Mouse (Mus musculus) urinary bladder, adult 2 months (tissue): ENCODE results near the gene Pcnx. TPM values are rescaled to one million over a fixed set of nuclear protein-coding genes. Genes with fewer than 3 reads are reported as not detected.
A peak's percentile ranks its signal among the peaks of the same experiment; 100 is the strongest.

Experiments used
- DNase-seq: peaks from one replicate; pipeline ENCODE4 v3.0.0; 2022; ENCODE audit warnings: low spot score
- polyA plus RNA-seq: library from polyadenylated mRNA; depleted of rRNA; stranded (reverse); fragments of >200 nt; gene quantifications from 2 replicates; pipeline ENCODE4 v1.2.3, GENCODE M21; 2012

Pcnx gene
- polyA plus RNA-seq, 1 experiment, result 23.3 TPM

DNA sequence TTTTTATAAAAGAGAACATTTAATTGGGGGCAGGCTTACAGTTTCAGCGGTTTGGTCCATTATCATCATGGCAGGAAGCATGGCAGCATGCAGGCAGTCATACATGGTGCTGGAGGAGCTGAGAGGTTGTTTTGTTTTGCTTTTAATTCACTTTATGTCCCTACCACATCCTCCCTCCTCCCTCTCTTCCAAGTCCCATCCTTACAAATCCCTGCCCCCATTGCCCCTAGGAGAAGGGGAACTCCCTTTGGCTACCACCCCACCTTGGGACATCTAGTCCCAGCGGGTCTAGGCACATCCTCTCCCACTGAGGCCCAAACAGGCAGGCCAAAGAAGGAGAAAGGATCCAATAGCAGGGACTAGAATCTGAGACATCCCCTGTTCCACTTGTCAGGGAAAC lies 44.6 kb downstream of the Pcnx start:
- no peak for DNase-seq

DNA sequence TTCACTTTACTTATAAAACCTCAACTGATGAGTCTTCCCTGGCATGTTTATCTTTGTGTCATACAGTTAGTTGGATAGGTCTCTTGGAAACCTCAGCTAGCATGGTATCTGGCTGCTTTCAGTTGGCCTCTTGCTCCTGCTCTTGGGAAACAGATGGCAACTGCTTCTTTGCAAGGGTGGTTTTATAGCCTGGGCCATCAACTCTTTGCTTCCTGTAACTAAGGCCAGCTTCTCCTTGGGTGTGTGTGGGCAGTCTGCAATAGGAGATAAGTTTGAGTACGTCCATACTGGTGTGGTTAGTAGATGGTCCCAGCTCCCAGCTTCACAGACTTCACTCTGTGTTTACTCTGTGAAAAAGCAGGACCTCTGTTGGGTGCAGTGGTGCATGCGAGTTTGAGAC lies 46.0 kb downstream of the Pcnx start:
- DNase-seq, result no peak

DNA sequence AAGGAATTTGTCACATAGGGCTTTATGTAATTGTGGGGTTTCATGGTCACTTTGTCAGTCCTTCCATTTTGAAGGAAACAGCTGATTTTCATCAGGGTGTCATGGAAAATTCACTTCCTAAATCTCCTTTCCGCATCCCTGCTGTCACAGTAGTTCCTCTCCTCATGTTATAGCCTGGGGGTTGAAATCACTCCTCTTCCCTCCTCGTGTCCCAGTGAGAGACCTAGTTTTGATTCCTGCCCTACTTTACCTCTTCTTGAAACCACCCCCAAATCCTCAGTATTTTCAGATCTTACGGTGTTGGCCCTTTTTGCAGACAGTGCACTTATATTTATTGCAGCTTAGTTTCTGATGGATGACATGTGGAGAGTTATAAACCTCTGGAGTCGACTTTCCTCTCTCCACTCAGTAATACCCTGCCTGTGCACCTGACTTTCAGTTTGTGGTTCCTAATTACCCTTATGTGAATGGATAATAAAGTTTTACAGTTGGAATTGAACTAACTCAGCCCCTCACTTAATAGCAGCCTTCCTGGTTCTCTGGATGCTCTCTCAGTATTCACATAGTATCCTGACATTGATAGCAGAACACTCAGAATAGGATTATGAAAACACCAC lies 48.0 kb downstream of the Pcnx start:
- DNase-seq, result no peak

DNA sequence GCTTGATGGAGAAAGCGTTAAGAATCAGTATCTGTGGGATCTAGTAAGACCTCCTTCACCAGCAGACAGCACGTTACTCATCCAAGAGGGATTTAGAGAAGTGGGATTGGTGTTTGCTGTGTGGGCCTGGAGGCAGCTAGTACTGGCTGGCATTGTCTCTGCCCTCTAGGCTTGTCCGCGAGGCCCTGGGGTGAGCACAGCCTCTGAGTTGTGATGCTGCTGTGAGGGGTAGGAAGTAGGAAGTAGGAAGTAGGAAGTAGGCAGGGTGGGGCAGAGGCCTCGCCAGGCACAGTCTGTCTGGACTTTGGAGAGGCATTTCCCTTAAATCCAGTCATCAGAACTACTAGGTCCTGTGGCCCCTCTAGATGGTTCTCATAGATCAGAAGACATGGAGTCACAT lies 50.6 kb downstream of the Pcnx start:
- no peak for DNase-seq

DNA sequence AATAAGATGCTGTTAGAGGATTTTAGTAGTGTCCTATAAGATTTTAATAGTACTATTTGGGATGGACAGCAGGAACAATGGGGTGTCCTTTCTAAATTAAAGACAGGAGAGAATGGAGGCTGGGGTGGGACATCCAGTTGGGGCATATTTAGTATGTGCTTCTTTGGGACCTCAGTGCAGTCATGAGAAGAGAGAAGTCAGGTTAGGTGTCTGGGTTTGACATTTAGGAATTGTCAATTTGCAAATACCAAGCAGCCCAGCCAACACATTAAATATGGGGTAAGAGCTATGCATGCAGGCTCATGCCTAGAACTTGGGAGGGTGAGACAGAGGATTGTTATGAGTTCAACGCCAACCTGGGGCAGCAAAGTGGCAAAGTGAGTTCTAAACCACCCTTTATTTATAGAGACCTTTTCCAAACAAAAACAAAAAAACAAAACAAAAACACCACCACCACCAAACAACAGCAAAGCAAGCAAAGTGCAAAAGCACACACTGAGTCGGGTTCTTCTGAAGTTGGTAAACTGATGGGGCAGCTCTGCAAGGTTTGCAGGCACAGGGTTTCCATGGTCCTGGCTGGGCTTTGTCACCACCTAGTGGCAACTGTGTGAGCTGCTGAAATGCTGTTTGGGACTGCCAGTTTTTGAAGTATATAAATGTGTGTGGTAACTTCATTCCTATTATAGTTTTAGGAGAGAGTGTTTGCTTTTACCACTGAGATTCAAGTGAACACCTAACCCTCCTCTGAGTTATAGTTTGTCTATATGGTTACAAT lies 55.5 kb downstream of the Pcnx start:
- peak; percentile 44 for DNase-seq

DNA sequence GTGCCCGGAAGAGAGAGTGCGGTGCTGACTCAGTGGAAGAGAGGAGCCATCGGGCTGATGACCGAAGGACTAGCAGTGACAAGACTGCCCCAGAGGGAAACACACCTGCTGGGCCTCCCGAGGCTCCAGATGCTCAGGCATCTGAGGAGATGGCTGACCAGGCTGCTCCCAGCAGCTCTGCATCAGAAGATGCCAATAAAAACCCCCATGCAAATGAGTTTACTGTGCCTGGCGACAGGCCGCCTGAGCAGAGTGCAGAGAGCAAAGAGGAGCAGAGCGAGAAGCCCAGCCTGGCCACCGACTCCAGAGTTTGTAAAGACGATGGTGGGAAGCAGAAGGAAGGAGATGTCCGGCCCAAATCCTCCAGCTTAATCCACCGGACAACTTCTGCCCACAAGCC lies 58.5 kb downstream of the Pcnx start:
- DNase-seq, result no peak

DNA sequence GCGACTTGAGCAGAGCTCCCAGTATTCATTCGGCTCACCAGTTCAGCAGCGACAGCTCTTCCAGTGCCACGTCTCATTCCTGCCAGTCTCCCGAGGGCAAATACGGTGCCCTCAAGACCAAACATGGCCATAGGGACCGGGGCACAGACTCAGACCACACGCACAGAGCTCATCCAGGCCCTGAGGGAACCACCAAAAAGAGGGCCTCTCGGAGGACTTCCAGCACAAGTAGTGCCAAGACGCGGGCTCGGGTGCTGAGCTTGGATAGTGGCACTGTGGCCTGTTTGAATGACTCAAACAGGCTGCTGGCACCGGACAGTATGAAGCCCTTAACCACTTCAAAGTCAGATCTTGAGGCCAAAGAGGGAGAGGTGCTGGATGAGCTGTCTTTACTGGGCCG lies 59.1 kb downstream of the Pcnx start:
- DNase-seq, result no peak

DNA sequence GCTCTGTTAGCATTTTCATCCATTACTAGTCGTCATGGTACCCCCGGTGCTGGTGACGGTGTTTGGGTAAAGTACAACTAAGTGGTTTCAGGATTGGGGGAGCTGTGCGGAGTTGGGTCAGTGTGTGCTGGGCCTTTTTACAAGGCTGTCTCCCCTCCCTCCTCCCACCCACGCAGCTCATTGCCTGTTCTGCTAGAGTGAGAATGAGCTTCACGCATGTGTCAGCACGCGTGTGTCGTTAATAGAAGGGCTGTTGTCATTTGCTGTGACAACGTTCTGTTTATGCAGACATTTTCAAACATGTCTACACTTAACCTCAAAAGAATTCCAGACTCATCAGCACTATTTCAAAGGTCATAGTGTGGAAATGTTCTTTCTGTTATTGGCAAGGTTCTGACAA lies 60.2 kb downstream of the Pcnx start:
- DNase-seq, result no peak

DNA sequence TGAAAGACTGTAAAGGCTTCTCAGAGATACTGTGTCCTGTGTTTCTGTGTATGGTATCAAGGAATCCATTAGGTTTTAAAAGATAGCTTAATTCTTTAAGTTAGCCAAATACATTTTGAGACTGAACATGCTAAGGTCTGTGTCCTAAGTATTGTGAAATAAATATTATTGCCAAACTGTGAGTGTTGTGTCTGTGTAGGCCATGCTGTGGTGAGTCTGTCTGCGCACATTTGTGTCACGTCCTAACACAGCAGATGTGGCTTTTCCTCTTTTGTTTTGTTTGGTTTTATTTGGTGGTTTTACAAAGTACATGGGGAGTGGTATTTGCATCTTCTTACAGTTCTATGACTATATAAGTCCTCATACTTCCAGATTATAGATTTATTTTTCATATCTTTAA lies 60.8 kb downstream of the Pcnx start:
- no peak for DNase-seq

DNA sequence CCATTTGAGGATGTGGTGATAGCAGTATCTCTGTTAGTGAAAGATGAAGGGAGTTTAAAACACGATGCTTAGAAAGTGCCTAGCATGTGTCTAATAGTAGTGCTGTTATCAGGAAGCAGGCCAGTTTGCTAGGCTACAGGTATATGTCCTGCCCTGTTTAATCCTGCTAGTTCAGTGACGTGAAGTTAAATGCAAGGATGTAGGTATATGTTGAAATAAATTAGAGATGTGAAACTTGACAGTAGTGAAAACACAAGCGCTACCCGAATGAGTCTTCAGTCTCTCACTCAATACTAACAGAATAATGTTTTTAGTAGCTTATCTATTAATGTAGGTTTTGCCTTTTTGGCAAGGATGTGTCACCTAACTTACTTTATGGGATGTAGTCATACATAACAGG lies 62.0 kb downstream of the Pcnx start:
- no peak for DNase-seq

DNA sequence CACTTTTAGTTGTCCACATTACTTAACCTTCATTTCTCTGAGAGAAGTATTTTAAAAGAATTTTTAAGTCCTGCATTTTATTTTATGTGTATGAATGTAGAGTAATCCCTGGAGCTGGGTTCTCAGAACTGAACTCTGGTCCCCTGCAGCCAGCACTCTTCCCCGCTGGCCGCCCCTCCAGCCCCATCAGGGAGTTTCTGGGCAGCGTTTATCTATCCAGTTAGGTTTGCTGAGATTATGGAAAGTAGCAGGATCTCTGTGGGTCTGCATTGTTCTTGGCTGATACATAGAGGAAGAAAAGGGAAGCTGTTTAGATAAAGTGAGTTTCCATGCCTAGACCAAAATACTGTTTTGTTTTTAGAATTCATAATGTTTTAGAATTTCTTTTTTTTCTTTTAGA lies 63.0 kb downstream of the Pcnx start:
- DNase-seq, result no peak

DNA sequence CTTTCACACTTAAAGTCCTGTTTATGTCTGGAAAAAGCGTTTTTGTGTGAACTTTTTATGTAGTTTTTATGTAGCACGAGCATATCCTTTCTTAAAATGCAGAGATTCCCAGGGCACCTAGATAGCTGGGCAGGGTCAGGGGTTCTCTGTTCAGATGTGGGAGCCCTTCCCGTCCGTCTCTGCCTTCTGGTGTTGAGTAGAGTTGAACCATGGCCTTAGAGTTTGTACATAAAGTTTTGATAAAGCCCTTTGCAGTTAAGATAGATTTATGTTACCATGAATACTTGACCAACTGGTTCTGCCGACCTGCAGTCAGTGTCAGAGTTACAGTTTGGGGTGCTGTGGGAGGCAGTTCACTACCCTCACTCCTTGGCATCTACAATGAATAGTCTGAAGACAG lies 67.3 kb downstream of the Pcnx start:
- DNase-seq, result no peak

DNA sequence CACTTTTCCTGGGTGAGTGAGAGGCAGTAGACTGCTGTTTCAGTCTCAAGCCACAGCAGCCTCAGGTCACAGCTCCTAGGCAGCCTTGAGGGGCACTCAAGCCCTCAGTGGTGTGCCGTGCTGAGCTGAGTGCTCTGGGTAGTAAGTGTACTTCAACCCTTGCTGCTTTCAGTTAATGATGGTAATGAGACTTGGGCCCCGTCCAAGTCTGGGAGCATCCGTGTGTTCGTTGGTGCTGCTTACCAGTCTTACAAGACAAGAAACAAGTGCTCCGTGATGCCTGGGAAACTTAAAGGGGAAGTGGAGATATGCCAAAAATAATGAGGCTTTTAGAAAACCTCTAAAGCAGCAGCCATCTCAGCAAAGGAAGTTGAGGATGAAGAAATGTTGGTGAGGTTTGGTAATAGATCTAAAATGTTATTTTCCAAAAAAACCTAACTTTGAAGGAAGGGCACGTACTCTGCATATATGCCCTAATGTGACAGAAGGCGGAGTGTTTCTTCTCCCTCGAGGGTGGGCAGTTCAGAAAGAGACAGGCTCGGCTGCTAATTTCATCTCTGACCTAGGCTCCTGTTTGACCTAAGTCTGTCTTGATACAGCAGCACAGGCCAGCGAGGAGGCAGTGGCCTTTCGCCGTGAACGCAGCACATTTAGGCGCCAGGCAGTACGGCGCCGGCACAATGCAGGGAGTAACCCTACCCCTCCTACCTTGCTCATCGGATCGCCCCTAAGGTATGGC lies 68.0 kb downstream of the Pcnx start:
- no peak for DNase-seq

DNA sequence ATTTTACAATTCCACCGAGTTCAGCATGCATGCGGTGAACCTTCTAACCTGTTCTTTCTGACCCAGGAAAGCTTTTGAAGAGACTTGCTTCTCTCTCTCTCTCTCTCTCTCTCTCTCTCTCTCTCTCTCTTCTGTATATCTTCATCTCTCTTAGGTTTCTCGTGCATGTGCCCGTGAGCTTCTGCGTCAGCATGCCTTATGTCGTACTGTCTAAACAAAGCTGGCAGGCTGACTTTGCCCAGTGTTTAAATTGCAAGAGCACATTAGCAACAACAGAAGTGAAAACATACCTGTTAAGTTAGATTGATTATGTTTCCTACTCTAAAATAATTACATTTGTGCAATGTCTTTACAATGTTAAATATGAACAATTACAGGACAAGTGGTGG lies 68.6 kb downstream of the Pcnx start:
- DNase-seq, result no peak

DNA sequence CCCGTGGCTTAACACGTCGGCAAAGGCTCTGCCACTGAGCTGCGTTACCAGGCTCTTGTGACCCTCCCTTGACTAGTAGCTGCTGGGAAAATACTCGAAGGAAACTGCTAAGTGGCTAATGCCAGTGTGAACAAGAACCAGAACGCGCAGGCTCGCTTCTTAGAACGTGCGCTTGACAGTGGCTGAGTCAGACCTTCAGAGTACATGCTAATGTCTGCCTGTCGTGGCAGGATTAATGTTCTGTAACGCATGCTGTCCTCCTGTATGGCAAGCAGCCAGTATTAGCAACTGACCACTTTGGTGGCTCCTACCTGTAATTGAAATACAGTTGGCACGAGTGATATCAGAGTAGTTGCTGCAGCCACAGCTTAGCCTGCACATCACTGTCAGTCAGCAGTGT lies 72.2 kb downstream of the Pcnx start:
- DNase-seq, result no peak

DNA sequence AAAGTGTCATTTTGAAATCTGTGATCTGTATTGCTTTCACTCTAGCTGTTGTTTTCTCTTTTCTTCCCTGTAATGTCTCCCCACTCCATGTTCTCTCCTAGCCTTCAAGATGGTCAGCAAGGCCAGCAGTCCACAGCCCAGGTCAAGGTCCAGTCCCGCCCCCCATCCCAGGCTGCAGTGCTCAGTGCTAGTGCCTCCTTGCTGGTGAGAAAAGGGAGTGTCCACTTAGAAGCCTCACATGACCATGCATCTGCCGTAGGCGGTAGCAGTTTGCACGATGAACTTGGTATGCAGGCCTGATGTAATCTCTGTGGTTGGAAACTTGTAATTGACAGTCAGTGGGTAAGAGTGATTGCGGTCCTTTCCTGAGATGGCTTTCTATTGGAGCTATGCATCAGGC lies 73.6 kb downstream of the Pcnx start:
- no peak for DNase-seq

DNA sequence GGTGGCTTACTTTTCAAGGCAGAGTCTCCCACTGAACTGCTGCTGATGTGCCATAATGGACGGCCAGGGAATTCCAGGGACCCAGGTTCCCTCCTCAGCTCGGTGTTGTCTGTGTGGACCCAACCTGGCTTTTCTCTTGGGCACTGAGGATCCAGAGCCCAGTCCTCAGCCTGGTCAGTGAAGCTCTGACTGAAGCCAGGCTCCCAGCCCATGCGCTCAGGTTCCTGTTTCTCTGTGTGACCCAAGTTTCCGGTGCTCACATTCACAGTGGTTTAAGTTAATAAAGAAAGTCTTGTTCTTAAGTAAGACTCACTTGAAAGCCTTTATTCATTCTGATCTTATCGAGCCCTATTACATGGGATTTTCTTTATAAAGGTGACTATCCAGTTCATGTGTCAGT lies 74.7 kb downstream of the Pcnx start:
- DNase-seq, result no peak

DNA sequence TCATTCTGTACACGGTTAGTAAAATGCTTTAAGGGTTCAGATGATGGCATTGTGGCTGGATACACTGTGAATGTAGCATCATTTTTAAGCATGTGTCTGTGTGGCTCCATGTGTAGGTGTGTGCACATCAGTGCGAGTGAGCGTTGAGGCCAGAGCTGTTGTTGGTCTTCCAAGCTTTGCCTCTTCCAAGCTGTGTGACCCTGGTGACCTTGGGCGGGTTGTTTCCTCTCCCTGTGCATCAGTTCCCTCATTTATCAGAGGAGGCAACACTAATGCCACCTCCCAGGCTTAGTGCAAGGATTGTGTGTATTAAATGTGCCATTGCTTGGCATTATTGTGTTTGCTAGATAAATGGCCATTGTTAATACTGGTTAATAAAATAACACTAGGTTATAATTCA lies 76.2 kb downstream of the Pcnx start:
- DNase-seq, result no peak

DNA sequence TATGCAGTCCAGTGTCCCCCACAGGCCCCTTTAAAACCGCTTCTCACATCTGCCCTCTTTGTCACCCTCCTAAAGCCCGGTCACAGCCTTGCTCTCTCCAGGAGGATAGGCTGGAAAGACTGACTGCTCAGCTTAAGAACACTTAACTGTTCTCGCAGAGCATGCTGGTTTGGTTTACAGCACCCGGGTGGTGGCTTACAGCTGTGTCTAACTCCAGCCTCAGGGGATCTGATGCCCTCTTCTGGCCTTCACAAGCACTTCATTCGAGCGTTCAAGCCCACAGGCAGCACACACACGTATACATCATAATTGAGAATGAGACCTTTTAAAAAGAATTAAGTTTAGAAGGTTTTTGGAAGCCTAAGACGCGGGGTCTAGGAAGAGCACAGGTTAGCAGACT lies 81.4 kb downstream of the Pcnx start:
- no peak for DNase-seq

DNA sequence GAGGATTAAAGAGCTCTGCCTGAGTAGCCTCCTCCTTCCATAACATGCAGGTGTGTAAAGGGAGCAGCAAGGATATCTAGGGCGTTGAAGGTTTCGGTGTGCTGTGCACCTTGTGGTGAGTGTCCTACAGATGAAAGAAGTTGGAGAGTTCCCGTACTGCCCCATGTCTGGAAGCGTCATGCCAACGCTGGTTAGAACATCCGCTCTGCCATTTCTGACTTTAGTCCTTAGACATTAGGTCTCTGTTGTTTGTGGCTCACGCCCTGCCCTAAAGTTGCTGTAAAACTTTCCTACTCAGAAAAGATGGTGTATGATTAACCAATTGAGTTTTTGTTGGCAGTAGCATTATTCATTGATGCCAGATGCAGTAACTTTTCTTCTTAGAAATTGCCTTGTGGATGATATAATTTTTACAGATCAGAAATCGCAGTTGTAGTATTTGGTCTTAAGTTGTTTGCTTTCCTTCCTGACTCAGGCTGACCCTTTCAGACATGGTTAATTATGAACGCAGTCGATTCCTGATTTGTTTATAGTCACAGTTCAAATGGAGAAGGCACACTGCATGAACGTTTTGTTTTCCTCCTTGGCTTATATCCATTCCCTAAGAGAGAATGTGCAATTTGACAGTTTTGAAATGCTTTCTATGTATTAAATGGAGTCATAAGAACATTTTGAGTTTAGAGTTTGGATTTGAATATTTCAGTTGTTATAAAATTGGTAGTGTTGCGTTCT lies 83.7 kb downstream of the Pcnx start:
- no peak for DNase-seq

DNA sequence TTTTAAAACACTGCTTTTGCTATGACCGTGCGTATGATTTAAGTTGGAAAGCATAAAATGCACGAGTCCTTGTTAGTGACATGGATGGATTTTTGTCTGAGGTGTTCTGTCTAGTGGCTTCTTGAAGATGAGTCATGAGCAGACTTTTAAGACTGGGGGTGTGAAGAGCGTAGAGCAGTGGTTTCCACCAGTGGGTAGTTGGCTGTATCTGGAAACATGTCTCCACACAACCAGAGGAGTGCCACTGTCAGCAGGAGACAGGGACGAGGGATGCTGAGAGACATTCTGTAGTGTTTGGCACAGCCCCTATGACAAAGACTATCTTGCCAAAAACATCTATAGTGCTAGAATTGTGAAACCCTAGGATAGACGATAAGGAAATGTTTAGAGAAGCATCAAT lies 89.2 kb downstream of the Pcnx start:
- no peak for DNase-seq

DNA sequence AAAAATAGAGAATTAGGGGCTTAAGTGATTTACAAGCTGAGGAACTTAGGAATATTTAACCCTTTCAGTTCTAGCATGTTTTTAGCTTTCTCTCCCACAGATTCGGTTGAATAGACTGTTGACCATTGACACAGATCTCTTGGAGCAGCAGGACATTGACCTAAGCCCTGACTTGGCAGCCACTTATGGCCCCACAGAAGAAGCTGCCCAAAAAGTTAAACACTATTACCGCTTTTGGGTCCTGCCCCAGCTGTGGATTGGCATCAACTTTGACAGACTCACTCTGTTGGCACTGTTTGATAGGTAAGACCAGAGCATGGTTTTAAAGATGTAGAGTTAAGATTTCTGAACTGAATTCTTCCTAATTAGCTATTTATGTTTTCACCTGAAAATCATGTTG lies 90.2 kb downstream of the Pcnx start:
- DNase-seq, result no peak

DNA sequence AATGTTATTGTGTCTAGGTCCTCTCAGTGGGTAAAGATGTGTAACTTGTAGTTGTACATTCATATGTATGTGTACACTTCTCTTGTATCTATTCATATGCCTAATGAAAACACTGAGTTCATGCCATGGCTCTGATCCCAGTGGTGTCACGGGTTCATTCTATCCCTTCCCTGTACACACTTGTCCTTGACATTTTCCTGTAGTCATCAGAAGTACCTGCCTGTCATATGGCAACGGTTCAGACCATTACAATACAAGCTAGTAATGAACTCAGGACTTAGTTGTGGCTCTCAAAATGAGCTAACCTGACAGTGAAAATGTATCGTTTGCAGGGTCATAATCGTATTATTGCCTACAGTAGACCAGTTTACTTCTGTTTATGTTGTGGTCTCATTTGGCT lies 98.5 kb downstream of the Pcnx start:
- no peak for DNase-seq
